In the genomic region with DNA sequence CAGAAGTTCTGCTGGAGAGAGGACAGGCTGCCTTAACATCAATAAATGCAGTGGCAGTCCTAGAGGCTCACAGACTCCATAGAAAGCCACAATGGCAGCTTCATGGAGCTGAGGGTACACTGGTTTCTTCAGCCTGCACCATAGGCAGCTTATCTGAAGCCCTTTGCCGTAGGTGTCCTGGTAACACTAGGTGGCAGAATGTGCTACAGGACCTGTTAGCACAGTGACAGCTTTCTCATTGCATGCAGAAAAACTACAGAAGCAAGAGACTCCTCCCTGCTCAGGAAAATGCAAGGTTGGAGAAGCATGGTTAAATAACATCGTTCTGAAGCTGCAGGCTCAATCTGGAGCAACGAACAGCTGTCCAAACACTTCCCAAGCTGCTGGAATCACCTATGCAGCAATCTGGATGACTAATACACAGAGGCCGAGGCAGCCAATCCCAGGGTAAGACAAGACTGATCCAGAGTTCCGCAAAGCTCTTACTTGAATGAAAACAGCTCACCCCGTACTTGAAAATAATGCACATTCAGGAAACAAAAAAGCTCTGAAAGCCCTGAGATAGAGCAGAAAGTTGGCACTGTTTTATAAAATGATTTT, we compare ENCODE assay signal across 13 mouse cellular contexts.
DNase-seq lines count a peak whose midpoint lies in the region; TF ChIP-seq lines count a peak whose summit lies in the region.
"Had no signal": no experiment of that assay in that cellular context is flagged by ENCODE, and none has a peak within 500 bp of the region (broad histone marks: within the 10 kb centered on the region; RNA-seq: fewer than 3 reads in every experiment).

No protein-coding gene starts in this region.

- H3K4me1 ChIP-seq in kidney, adult 2 months (ENCODE audit: control insufficient read depth, insufficient read depth, low read length): no peaks in the 10 kb centered on the region
- H3K4me1 ChIP-seq: megakaryocyte, embryonic 14.5 days; neural tube, embryonic 12.5 days had no signal

- H3K27ac ChIP-seq in kidney, adult 2 months (ENCODE audit: insufficient read depth, low read depth, low read length): no peak overlapping the region
- H3K27ac ChIP-seq: neural tube, embryonic 12.5 days had no signal

- no peak for TF ChIP-seq POLR2A in kidney, adult 2 months (IDR thresholded peaks at IDR 0.05; ENCODE audit: low read depth, low read length)

- DNase-seq in cerebellum, adult 9-10 months: peak; percentile 1
- DNase-seq in cerebellum, adult 11-12 months: no peak
- DNase-seq in kidney, adult 2 months: peak; percentile 5
- DNase-seq in kidney, postnatal 14 days: no peak
- DNase-seq in right cerebral cortex, adult 2 months (ENCODE audit: low spot score in 2 of 2): peak; percentile 20
- DNase-seq in right cerebral cortex, postnatal 4 days: no peak
- DNase-seq in thymus, postnatal 10 days (ENCODE audit: low spot score in 2 of 2): no peak
- DNase-seq in adrenal gland, adult 2 months: no peak
- DNase-seq: gastrocnemius, postnatal 25 days; thymus, postnatal 4 days had no signal

- 70% methylated on average over 6 of the region's 6 CpGs for WGBS in kidney, adult 2 months

- no peak; the same call in 1 of the 2 replicates for TF ChIP-seq CTCF in kidney, adult 2 months (conservative IDR thresholded peaks at IDR 0.05; ENCODE audit: insufficient read depth, insufficient read length, low read depth, low read length)

- H3K27me3 ChIP-seq in kidney, adult 2 months (replicated peaks; ENCODE audit: control insufficient read depth, insufficient read depth, low read length): no peaks in the 10 kb centered on the region
- H3K27me3 ChIP-seq: megakaryocyte, embryonic 14.5 days; neural tube, embryonic 12.5 days had no signal

- no peak overlapping the region for H3K4me3 ChIP-seq in kidney, adult 2 months (ENCODE audit: insufficient read depth, low read depth, low read length)
- H3K4me3 ChIP-seq: erythroblast, embryonic 14.5 days; megakaryocyte, embryonic 14.5 days; neural tube, embryonic 12.5 days had no signal

- H3K36me3 ChIP-seq in kidney, adult 2 months (ENCODE audit: control insufficient read depth, insufficient read depth, low read length): no peaks in the 10 kb centered on the region
- H3K36me3 ChIP-seq: neural tube, embryonic 12.5 days had no signal

Comparison
In these comparisons a context has a peak if more than half of its experiments do, and no peak if none do; other contexts are left out.
1. DNase-seq: peak in cerebellum, adult 9-10 months (single experiment), kidney, adult 2 months (single experiment) and right cerebral cortex, adult 2 months (2 of 2); none in cerebellum, adult 11-12 months (single experiment), kidney, postnatal 14 days (single experiment), right cerebral cortex, postnatal 4 days (single experiment), thymus, postnatal 10 days (0 of 2) and adrenal gland, adult 2 months (single experiment).